Mouse (Mus musculus) central nervous system, embryonic 14 days (tissue): ENCODE measurements around the gene Gnb4. TPM values are rescaled to one million over a fixed set of nuclear protein-coding genes. Genes with fewer than 3 reads are reported as not detected.

ENCODE experiments used
- polyA plus RNA-seq: library from polyadenylated mRNA; depleted of rRNA; stranded (reverse); fragments of >200 nt; gene quantifications from 2 replicates; pipeline ENCODE4 v1.2.3, GENCODE M21; 2012; rRNA removed

Gene Gnb4
- 53.8 and 66.4 TPM in 2 replicates for polyA plus RNA-seq

GRCm38 (mm10) chr3:32616331-32617052, at the start of gene Gnb4:
Gnb4 (minus strand) TSS chr3:32616585.

Other genes with a start within 250 kb of the Gnb4 start
- gene Pik3ca, start 218.9 kb downstream of the Gnb4 start, polyA plus RNA-seq, result 22.6 and 27.3 TPM in 2 replicates
- not detected in 2 replicates for gene Kcnmb3, start 124.4 kb downstream of the Gnb4 start, polyA plus RNA-seq
- gene Zfp639, start 106.3 kb downstream of the Gnb4 start, polyA plus RNA-seq, result 63.2 and 64.2 TPM in 2 replicates
- 53.0 and 55.3 TPM in 2 replicates for gene Mfn1, start 87.1 kb downstream of the Gnb4 start, polyA plus RNA-seq
- gene Actl6a, start 89.7 kb upstream of the Gnb4 start, polyA plus RNA-seq, result 68.8 and 80.0 TPM in 2 replicates
- gene Ndufb5, start 120.4 kb upstream of the Gnb4 start, polyA plus RNA-seq, result 236 and 270 TPM in 2 replicates
- gene Mrpl47, start 121.0 kb upstream of the Gnb4 start, polyA plus RNA-seq, result 20.1 and 20.5 TPM in 2 replicates
- gene Usp13, start 201.0 kb upstream of the Gnb4 start, polyA plus RNA-seq, result 5.0 and 5.7 TPM in 2 replicates